Mouse (Mus musculus): ENCODE data around the gene Col23a1.

Gene Col23a1

GRCm38 (mm10) chr11:51431287-51431686, 141.6 kb downstream of the Col23a1 start:
- no peak for DNase-seq (ENCODE audit: low spot score)

- DNase-seq (ENCODE audit: low spot score), result no peak
Measured at GRCm38 (mm10) chr11:51431968-51432367, 142.2 kb downstream of the Col23a1 start.

- no peak for DNase-seq (ENCODE audit: low spot score)
Measured at GRCm38 (mm10) chr11:51442006-51442405, 152.3 kb downstream of the Col23a1 start.

- no peak for DNase-seq (ENCODE audit: low spot score)
Measured at GRCm38 (mm10) chr11:51442599-51442998, 152.9 kb downstream of the Col23a1 start.

GRCm38 (mm10) chr11:51443818-51444217, 154.1 kb downstream of the Col23a1 start:
- DNase-seq (ENCODE audit: low spot score), result no peak

- DNase-seq (ENCODE audit: low spot score), result no peak
Measured at GRCm38 (mm10) chr11:51444649-51445048, 154.9 kb downstream of the Col23a1 start.

- DNase-seq (ENCODE audit: low spot score), result no peak
Measured at GRCm38 (mm10) chr11:51446711-51447425, 157.1 kb downstream of the Col23a1 start.

GRCm38 (mm10) chr11:51448256-51448655, 158.5 kb downstream of the Col23a1 start:
- DNase-seq (ENCODE audit: low spot score), result no peak

- no peak for DNase-seq (ENCODE audit: low spot score)
Measured at GRCm38 (mm10) chr11:51448680-51449079, 159.0 kb downstream of the Col23a1 start.

GRCm38 (mm10) chr11:51449881-51450280, 160.2 kb downstream of the Col23a1 start:
- DNase-seq (ENCODE audit: low spot score), result no peak

- no peak for DNase-seq (ENCODE audit: low spot score)
Measured at GRCm38 (mm10) chr11:51451281-51451680, 161.6 kb downstream of the Col23a1 start.

GRCm38 (mm10) chr11:51451925-51452324, 162.2 kb downstream of the Col23a1 start:
- no peak for DNase-seq (ENCODE audit: low spot score)

- DNase-seq (ENCODE audit: low spot score), result no peak
Measured at GRCm38 (mm10) chr11:51453742-51454141, 164.0 kb downstream of the Col23a1 start.

- DNase-seq (ENCODE audit: low spot score), result no peak
Measured at GRCm38 (mm10) chr11:51455501-51455900, 165.8 kb downstream of the Col23a1 start.

- no peak for DNase-seq (ENCODE audit: low spot score)
Measured at GRCm38 (mm10) chr11:51457624-51458023, 167.9 kb downstream of the Col23a1 start.

- DNase-seq (ENCODE audit: low spot score), result no peak
Measured at GRCm38 (mm10) chr11:51458649-51459048, 168.9 kb downstream of the Col23a1 start.

- no peak for DNase-seq (ENCODE audit: low spot score)
Measured at GRCm38 (mm10) chr11:51459569-51460043, 169.9 kb downstream of the Col23a1 start.

- no peak for DNase-seq (ENCODE audit: low spot score)
Measured at GRCm38 (mm10) chr11:51468737-51469136, 179.0 kb downstream of the Col23a1 start.

- DNase-seq (ENCODE audit: low spot score), result no peak
Measured at GRCm38 (mm10) chr11:51469341-51469831, 179.7 kb downstream of the Col23a1 start.

- no peak for DNase-seq (ENCODE audit: low spot score)
Measured at GRCm38 (mm10) chr11:51470383-51471144, 180.8 kb downstream of the Col23a1 start.

GRCm38 (mm10) chr11:51473686-51474085, 184.0 kb downstream of the Col23a1 start:
- no peak for DNase-seq (ENCODE audit: low spot score)

- DNase-seq (ENCODE audit: low spot score), result no peak
Measured at GRCm38 (mm10) chr11:51476543-51476942, 186.8 kb downstream of the Col23a1 start.

- no peak for DNase-seq (ENCODE audit: low spot score)
Measured at GRCm38 (mm10) chr11:51477571-51477970, 187.9 kb downstream of the Col23a1 start.
